ENCODE assay signal across 7 mouse cellular contexts in genomic region chr13:40729037-40729436, GRCm38 (mm10). TPM values are rescaled to one million over a fixed set of nuclear protein-coding genes. Genes with fewer than 3 reads are reported as not detected.
DNase-seq lines count a peak whose midpoint lies in the region; ATAC-seq and TF ChIP-seq lines count a peak whose summit lies in the region.

No protein-coding gene starts in this region.

- ATAC-seq in embryonic facial prominence, embryonic 14.5 days (ENCODE audit: low read depth): no peak
- no peak for ATAC-seq in hindbrain, postnatal 0 days
- ATAC-seq in neural tube, embryonic 13.5 days (ENCODE audit: low read depth): no peak

- H3K36me3 ChIP-seq in kidney, adult 2 months (ENCODE audit: control insufficient read depth, insufficient read depth, low read length): no peaks in the 10 kb centered on the region
- H3K36me3 ChIP-seq in embryonic facial prominence, embryonic 14.5 days (ENCODE audit: control insufficient read depth, insufficient read depth, low read length): no peaks in the 10 kb centered on the region
- no peaks in the 10 kb centered on the region for H3K36me3 ChIP-seq in hindbrain, postnatal 0 days (ENCODE audit: insufficient read depth, low read length)
- H3K36me3 ChIP-seq in neural tube, embryonic 13.5 days: no peaks in the 10 kb centered on the region

- H3K4me1 ChIP-seq in kidney, adult 2 months (ENCODE audit: control insufficient read depth, insufficient read depth, low read length): no peaks in the 10 kb centered on the region
- H3K4me1 ChIP-seq in embryonic facial prominence, embryonic 14.5 days (ENCODE audit: control insufficient read depth, insufficient read depth, low read length): 0 out of 2 replicates have a peak, but pooled peaks cover 1% of the 10 kb centered on the region
- H3K4me1 ChIP-seq in hindbrain, postnatal 0 days (ENCODE audit: insufficient read depth, low read length): no peaks in the 10 kb centered on the region
- peaks cover 28% of the 10 kb centered on the region for H3K4me1 ChIP-seq in neural tube, embryonic 13.5 days (replicated peaks)

- TF ChIP-seq CTCF in kidney, adult 2 months (conservative IDR thresholded peaks at IDR 0.05; ENCODE audit: insufficient read depth, insufficient read length, low read depth, low read length): no peak
- TF ChIP-seq CTCF in hindbrain, postnatal 0 days (IDR thresholded peaks at IDR 0.05; ENCODE audit: low read depth): no peak

- peak overlapping the region; percentile 65 for H3K4me2 ChIP-seq in embryonic facial prominence, embryonic 14.5 days (ENCODE audit: low read depth, low read length)
- H3K4me2 ChIP-seq in hindbrain, postnatal 0 days (ENCODE audit: low read depth, low read length): peak overlapping the region; percentile 58; the same call in 1 of the 2 replicates
- H3K4me2 ChIP-seq in neural tube, embryonic 13.5 days: peak overlapping the region; percentile 55

- no peak overlapping the region for H3K4me3 ChIP-seq in kidney, adult 2 months (ENCODE audit: insufficient read depth, low read depth, low read length)
- H3K4me3 ChIP-seq in embryonic facial prominence, embryonic 14.5 days (ENCODE audit: low read depth, low read length): peak overlapping the region; percentile 58
- H3K4me3 ChIP-seq in hindbrain, postnatal 0 days (ENCODE audit: low read length): peak overlapping the region; percentile 44
- peak overlapping the region; percentile 43 for H3K4me3 ChIP-seq in neural tube, embryonic 13.5 days

- no peak for TF ChIP-seq POLR2A in kidney, adult 2 months (IDR thresholded peaks at IDR 0.05; ENCODE audit: low read depth, low read length)

- peaks cover 14% of the 10 kb centered on the region; the same call in 1 of the 2 replicates for H3K27me3 ChIP-seq in kidney, adult 2 months (replicated peaks; ENCODE audit: control insufficient read depth, insufficient read depth, low read length)
- peaks cover 71% of the 10 kb centered on the region for H3K27me3 ChIP-seq in embryonic facial prominence, embryonic 14.5 days (replicated peaks; ENCODE audit: control insufficient read depth, insufficient read depth, low read length)
- H3K27me3 ChIP-seq in hindbrain, postnatal 0 days (ENCODE audit: insufficient read depth, low read length): peaks cover 54% of the 10 kb centered on the region
- H3K27me3 ChIP-seq in neural tube, embryonic 13.5 days: peaks cover 65% of the 10 kb centered on the region

- peak overlapping the region; percentile 90 for H3K9ac ChIP-seq in embryonic facial prominence, embryonic 14.5 days (ENCODE audit: low read depth, low read length)
- H3K9ac ChIP-seq in hindbrain, postnatal 0 days (replicated peaks; ENCODE audit: low read length): peak overlapping the region; percentile 56; the same call in 1 of the 2 replicates
- peak overlapping the region; percentile 74 for H3K9ac ChIP-seq in neural tube, embryonic 13.5 days

- no peak overlapping the region for H3K27ac ChIP-seq in kidney, adult 2 months (ENCODE audit: insufficient read depth, low read depth, low read length)
- peak overlapping the region; percentile 90 for H3K27ac ChIP-seq in embryonic facial prominence, embryonic 14.5 days (replicated peaks; ENCODE audit: low read depth, low read length)
- H3K27ac ChIP-seq in hindbrain, postnatal 0 days: peak overlapping the region; percentile 56
- peak overlapping the region; percentile 87 for H3K27ac ChIP-seq in neural tube, embryonic 13.5 days (replicated peaks)

- peak; percentile 25 for DNase-seq in kidney, adult 2 months
- DNase-seq in kidney, adult 9 months: no peak
- DNase-seq in embryonic facial prominence, embryonic 14.5 days (ENCODE audit: low spot score): no peak
- no peak for DNase-seq in hindbrain, postnatal 0 days (ENCODE audit: low spot score)
- DNase-seq in embryo, embryonic 10.5 days (ENCODE audit: low spot score): no peak
- DNase-seq in cerebellum, adult 11 months: no peak

- H3K9me3 ChIP-seq in embryonic facial prominence, embryonic 14.5 days (ENCODE audit: control insufficient read depth, low read length): no peaks in the 10 kb centered on the region
- H3K9me3 ChIP-seq in hindbrain, postnatal 0 days (ENCODE audit: low read length): no peaks in the 10 kb centered on the region
- H3K9me3 ChIP-seq in neural tube, embryonic 13.5 days: no peaks in the 10 kb centered on the region

- 14% methylated on average over 13 of the region's 13 CpGs for WGBS in kidney, adult 2 months
- 3% methylated on average over 13 of the region's 13 CpGs for WGBS in embryonic facial prominence, embryonic 14.5 days
- 3% methylated on average over 13 of the region's 13 CpGs for WGBS in hindbrain, postnatal 0 days
- WGBS in neural tube, embryonic 13.5 days: 2% methylated on average over 13 of the region's 13 CpGs

RNA-seq across cellular contexts. Expression of gene Tfap2a, which starts 9.1 kb away (rescaled TPM):
- 4.3 and 5.2 TPM in 2 replicates for polyA plus RNA-seq in kidney, adult 2 months (2012; rRNA removed)
- polyA plus RNA-seq in embryonic facial prominence, embryonic 14.5 days (2014; fragmentation: Nextera tagmentation; extraction: Ambion mirVana): 4.6 and 5.0 TPM in 2 replicates
- total RNA-seq in hindbrain, postnatal 0 days (2014; rRNA removed): 2.1 and 4.7 TPM in 2 replicates
- polyA plus RNA-seq in hindbrain, postnatal 0 days (2015; fragmentation: Nextera tagmentation; extraction: Ambion mirVana): 6.9 and 7.2 TPM in 2 replicates
- polyA plus RNA-seq in neural tube, embryonic 13.5 days (2015; fragmentation: Nextera tagmentation; extraction: Ambion mirVana): 11.6 and 13.7 TPM in 2 replicates
